In genomic region chr3:123386157-123386780, GRCm38 (mm10) we compare ENCODE assay signal across 8 mouse cellular contexts. TPM values are rescaled to one million over a fixed set of nuclear protein-coding genes. Genes with fewer than 3 reads are reported as not detected.
DNase-seq lines count a peak whose midpoint lies in the region; ATAC-seq and TF ChIP-seq lines count a peak whose summit lies in the region.
"Not testable (repeated sequence)": the region's sequence is repeated elsewhere in the genome, so short reads cannot be mapped to it uniquely, and the experiment has no call there.

No protein-coding gene starts in this region.

- 15% methylated on average over 12 of the region's 12 CpGs for WGBS in forebrain, embryonic 14.5 days
- WGBS in kidney, adult 2 months = 12% methylated on average over 12 of the region's 12 CpGs
- 10% methylated on average over 12 of the region's 12 CpGs for WGBS in liver, embryonic 11.5 days

- peak; percentile 71 for ATAC-seq in forebrain, embryonic 14.5 days
- ATAC-seq in hematopoietic stem cell, adult 5-6 weeks (replicated peaks in 1 of 2; ENCODE audit: insufficient read depth in 1 of 2, low FRiP score in 2 of 2, low TSS enrichment in 1 of 2, low read depth in 1 of 2, poor library complexity in 2 of 2, severe bottlenecking in 2 of 2) = peak; percentile 30 to 48
- ATAC-seq in liver, embryonic 11.5 days (replicated peaks; ENCODE audit: low FRiP score) = peak; percentile 65
- ATAC-seq in megakaryocyte-erythroid progenitor cell, adult 5-6 weeks (replicated peaks; ENCODE audit: low FRiP score, low TSS enrichment, poor library complexity, severe bottlenecking) = peak; percentile 36

- not testable (repeated sequence) for TF ChIP-seq POLR2A in cortical plate, adult 2 months (IDR thresholded peaks at IDR 0.05; ENCODE audit: extremely low read depth, insufficient read depth, low read length); kidney, adult 2 months (IDR thresholded peaks at IDR 0.05; ENCODE audit: low read depth, low read length)

- peak overlapping the region; percentile 90 for H3K4me3 ChIP-seq in E14TG2a.4 (replicated peaks; ENCODE audit: low read length)
- H3K4me3 ChIP-seq in cortical plate, adult 2 months (ENCODE audit: insufficient read depth, low read length) = peak overlapping the region; percentile 85
- H3K4me3 ChIP-seq in forebrain, embryonic 14.5 days (ENCODE audit: low read depth, low read length) = peak overlapping the region; percentile 60
- H3K4me3 ChIP-seq in kidney, adult 2 months (ENCODE audit: insufficient read depth, low read depth, low read length) = peak overlapping the region; percentile 91
- H3K4me3 ChIP-seq in liver, embryonic 11.5 days (ENCODE audit: low read depth, low read length) = peak overlapping the region; percentile 77

- TF ChIP-seq CTCF in E14TG2a.4 (conservative IDR thresholded peaks at IDR 0.05; ENCODE audit: low read length); cortical plate, adult 2 months (IDR thresholded peaks at IDR 0.05; ENCODE audit: extremely low read depth, insufficient read depth, low read length); kidney, adult 2 months (conservative IDR thresholded peaks at IDR 0.05; ENCODE audit: insufficient read depth, insufficient read length, low read depth, low read length): not testable (repeated sequence)

- H3K4me2 ChIP-seq in forebrain, embryonic 14.5 days (ENCODE audit: low read length) = peak overlapping the region; percentile 56
- H3K4me2 ChIP-seq in liver, embryonic 11.5 days = peak overlapping the region; percentile 67

- peaks cover 17% of the 10 kb centered on the region for H3K4me1 ChIP-seq in E14TG2a.4 (replicated peaks; ENCODE audit: low read depth, low read length)
- not testable (repeated sequence) for H3K4me1 ChIP-seq in cortical plate, adult 2 months (ENCODE audit: control insufficient read depth, insufficient read depth, low read length); forebrain, embryonic 14.5 days (ENCODE audit: control insufficient read depth, insufficient read depth, low read length); kidney, adult 2 months (ENCODE audit: control insufficient read depth, insufficient read depth, low read length); liver, embryonic 11.5 days (replicated peaks; ENCODE audit: control insufficient read depth, insufficient read depth, low read length)

- H3K9me3 ChIP-seq in E14TG2a.4 (ENCODE audit: low read length); forebrain, embryonic 14.5 days (replicated peaks; ENCODE audit: control insufficient read depth, low read length); liver, embryonic 11.5 days (ENCODE audit: control insufficient read depth, low read length): not testable (repeated sequence)

- DNase-seq in forebrain, embryonic 14.5 days (ENCODE audit: low spot score) = peak; percentile 21
- not testable (repeated sequence) for DNase-seq in kidney, adult 2 months; liver, embryonic 11.5 days (ENCODE audit: low spot score)
- DNase-seq in retina, embryonic 14.5 days (ENCODE audit: low spot score) = peak; percentile 13

- H3K27ac ChIP-seq in cortical plate, adult 2 months (ENCODE audit: insufficient read depth, low read length); kidney, adult 2 months (ENCODE audit: insufficient read depth, low read depth, low read length): not testable (repeated sequence)
- H3K27ac ChIP-seq in forebrain, embryonic 14.5 days (ENCODE audit: low read depth, low read length) = peak overlapping the region; percentile 91
- H3K27ac ChIP-seq in liver, embryonic 11.5 days (ENCODE audit: low read depth, low read length) = peak overlapping the region; percentile 92

- H3K9ac ChIP-seq in forebrain, embryonic 14.5 days (ENCODE audit: low read length) = peak overlapping the region; percentile 71
- H3K9ac ChIP-seq in liver, embryonic 11.5 days (ENCODE audit: low read depth, low read length) = peak overlapping the region; percentile 68

- not testable (repeated sequence) for H3K27me3 ChIP-seq in E14TG2a.4 (ENCODE audit: insufficient read depth, low read length); forebrain, embryonic 14.5 days (replicated peaks; ENCODE audit: control insufficient read depth, insufficient read depth, low read length); kidney, adult 2 months (replicated peaks; ENCODE audit: control insufficient read depth, insufficient read depth, low read length); liver, embryonic 11.5 days (replicated peaks; ENCODE audit: control insufficient read depth, insufficient read depth, low read length)

- peaks cover 19% of the 10 kb centered on the region for H3K36me3 ChIP-seq in E14TG2a.4 (ENCODE audit: insufficient read depth, low read length)
- not testable (repeated sequence) for H3K36me3 ChIP-seq in forebrain, embryonic 14.5 days (ENCODE audit: control insufficient read depth, insufficient read depth, low read length); kidney, adult 2 months (ENCODE audit: control insufficient read depth, insufficient read depth, low read length); liver, embryonic 11.5 days (ENCODE audit: control insufficient read depth, insufficient read depth, low read length)

RNA-seq across cellular contexts. Expression of gene Mettl14, which starts 0.4 kb away (rescaled TPM):
- polyA plus RNA-seq in cortical plate, adult 2 months (2012; rRNA removed) = 12.2 and 12.6 TPM in 2 replicates
- polyA plus RNA-seq in forebrain, embryonic 14.5 days (2014; fragmentation: Nextera tagmentation; extraction: Ambion mirVana) = 17.6 and 19.9 TPM in 2 replicates
- 32.3 and 54.1 TPM in 2 replicates for total RNA-seq in hematopoietic stem cell, adult 5-6 weeks (2017)
- 3.4 and 4.1 TPM in 2 replicates for polyA plus RNA-seq in kidney, adult 2 months (2012; rRNA removed)
- 17.9 and 18.2 TPM in 2 replicates for polyA plus RNA-seq in liver, embryonic 11.5 days (2014; fragmentation: Nextera tagmentation; extraction: Ambion mirVana)
- total RNA-seq in megakaryocyte-erythroid progenitor cell, adult 5-6 weeks (2014; fragmentation: Nextera tagmentation) = 19.5 and 24.2 TPM in 2 replicates
- total RNA-seq in megakaryocyte-erythroid progenitor cell, adult 5-6 weeks (2017) = 33.0 and 42.4 TPM in 2 replicates
